Mouse (Mus musculus) thymus, adult 2 months (tissue): ENCODE measurements around the gene Ptpdc1.

Source experiments
- CTCF ChIP-seq: fragments of 200-500 bp; IDR thresholded peaks from 2 replicates; pipeline ENCODE4 v1.5.1; 2012; ENCODE audit warnings: mild to moderate bottlenecking, control low read depth, low read length, moderate library complexity, borderline replicate concordance; ENCODE audit not compliant: control insufficient read depth, poor library complexity, insufficient read depth; ENCODE audit errors: extremely low read depth
- POLR2A ChIP-seq: fragments of 200-500 bp; IDR thresholded peaks from 2 replicates; pipeline ENCODE4 v1.6.1; 2012; ENCODE audit warnings: mild to moderate bottlenecking, low read length, control low read depth, moderate library complexity; ENCODE audit not compliant: control insufficient read depth, poor library complexity, insufficient read depth; ENCODE audit errors: extremely low read depth

GRCm38 (mm10) chr13:48569576-48570132 lies 55.8 kb downstream of the Ptpdc1 start:
- TF ChIP-seq CTCF = no peak
- no peak for TF ChIP-seq POLR2A
